8 mouse cellular contexts compared by ENCODE assay signal in the genomic region with DNA sequence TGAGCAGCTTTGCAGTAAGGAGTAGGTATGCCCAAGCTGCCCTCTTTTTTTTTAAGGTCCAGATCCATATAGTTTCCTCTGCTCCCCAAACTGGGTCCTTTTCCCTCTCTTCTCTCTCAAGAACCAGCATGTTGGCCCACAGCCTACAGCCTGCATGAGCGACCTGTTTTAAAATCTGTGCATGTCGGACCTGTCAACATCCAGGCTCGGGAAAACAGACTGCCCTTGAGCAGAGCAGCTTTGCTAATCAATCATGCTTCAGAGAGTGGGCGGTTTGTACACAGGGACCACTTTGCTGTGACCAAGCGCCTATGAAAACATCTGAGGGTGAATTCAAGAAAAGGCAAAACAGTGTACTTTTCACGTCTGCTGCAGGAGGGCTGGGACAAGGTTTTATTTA.
DNase-seq lines count a peak whose midpoint lies in the region; ATAC-seq and TF ChIP-seq lines count a peak whose summit lies in the region.

No protein-coding gene starts in this region.

- peak overlapping the region; percentile 56; the same call in 1 of the 2 replicates for H3K27ac ChIP-seq in layer of hippocampus, adult 2 months
- peak overlapping the region; percentile 52 for H3K27ac ChIP-seq in hindbrain, postnatal 0 days

- H3K36me3 ChIP-seq in hindbrain, postnatal 0 days (ENCODE audit: insufficient read depth, low read length) = no peaks in the 10 kb centered on the region

- peak in 1 of 2 experiments; percentile 39 for DNase-seq in layer of hippocampus, adult 2 months (ENCODE audit: low spot score in 2 of 2)
- DNase-seq in layer of hippocampus, adult 9-10 months (ENCODE audit: low spot score) = no peak
- peak; percentile 22 for DNase-seq in adrenal gland, postnatal 25 days
- peak; percentile 49 to 58 for DNase-seq in cerebellum, postnatal 25 days
- DNase-seq in hindbrain, postnatal 0 days (ENCODE audit: low spot score) = peak; percentile 84
- DNase-seq in thymus, postnatal 4 days = no peak
- no peak for DNase-seq in spleen, postnatal 10 days (ENCODE audit: low spot score in 2 of 2)

- peak; percentile 93 for ATAC-seq in hindbrain, postnatal 0 days
- ATAC-seq in megakaryocyte-erythroid progenitor cell, adult 5-6 weeks (replicated peaks; ENCODE audit: low FRiP score, low TSS enrichment, poor library complexity, severe bottlenecking) = no peak

- peaks cover 20% of the 10 kb centered on the region for H3K4me1 ChIP-seq in hindbrain, postnatal 0 days (ENCODE audit: insufficient read depth, low read length)

- H3K27me3 ChIP-seq in hindbrain, postnatal 0 days (ENCODE audit: insufficient read depth, low read length) = no peaks in the 10 kb centered on the region

- WGBS in hindbrain, postnatal 0 days = 15% methylated on average over 6 of the region's 6 CpGs

- no peak for TF ChIP-seq CTCF in layer of hippocampus, adult 2 months (conservative IDR thresholded peaks at IDR 0.05)
- no peak for TF ChIP-seq CTCF in hindbrain, postnatal 0 days (IDR thresholded peaks at IDR 0.05; ENCODE audit: low read depth)

- H3K9ac ChIP-seq in hindbrain, postnatal 0 days (replicated peaks; ENCODE audit: low read length) = no peak overlapping the region

- H3K4me3 ChIP-seq in layer of hippocampus, adult 2 months = no peak overlapping the region
- no peak overlapping the region for H3K4me3 ChIP-seq in hindbrain, postnatal 0 days (ENCODE audit: low read length)

- H3K4me2 ChIP-seq in hindbrain, postnatal 0 days (ENCODE audit: low read depth, low read length) = peak overlapping the region; percentile 31

- no peaks in the 10 kb centered on the region for H3K9me3 ChIP-seq in hindbrain, postnatal 0 days (ENCODE audit: low read length)

Comparison
In these comparisons a context has a peak if more than half of its experiments do, and no peak if none do; other contexts are left out.
1. DNase-seq: peak in adrenal gland, postnatal 25 days (single experiment), cerebellum, postnatal 25 days (2 of 2) and hindbrain, postnatal 0 days (single experiment); none in layer of hippocampus, adult 9-10 months (single experiment), thymus, postnatal 4 days (single experiment) and spleen, postnatal 10 days (0 of 2).